Mouse (Mus musculus) stomach, postnatal 0 days (tissue): ENCODE measurements around the gene Ccdc175.

Source experiments
- CTCF ChIP-seq: IDR thresholded peaks from 2 replicates; pipeline ENCODE4 v1.5.1; 2016; ENCODE audit warnings: antibody characterized with exemption, low read depth, mild to moderate bottlenecking, moderate library complexity
- EP300 ChIP-seq: optimal IDR thresholded peaks from 2 replicates; pipeline ENCODE3; 2016; ENCODE audit warnings: antibody characterized with exemption

DNA sequence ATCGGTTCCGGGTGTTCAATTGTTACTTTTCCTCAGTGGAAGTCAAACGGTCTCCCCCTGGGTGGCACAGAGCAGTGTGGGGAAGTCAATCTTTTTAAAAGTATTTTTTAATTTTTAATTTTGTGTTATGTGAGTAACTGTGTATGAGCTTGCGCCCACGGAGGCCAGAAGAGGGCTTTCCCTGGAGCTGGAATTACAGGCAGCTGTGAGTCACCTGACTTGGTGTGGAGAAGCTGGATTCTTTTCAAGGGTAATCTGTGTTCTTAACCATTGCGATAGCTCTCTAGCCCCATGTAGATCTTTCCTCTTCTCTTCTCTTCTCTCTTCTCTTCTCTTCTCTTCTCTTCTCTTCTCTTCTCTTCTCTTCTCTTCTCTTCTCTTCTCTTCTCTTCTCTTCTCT is 69.7 kb downstream of the Ccdc175 start:
- TF ChIP-seq EP300 = no peak
- TF ChIP-seq CTCF = no peak
